Mouse (Mus musculus): Measurements from ENCODE around the gene Inmt. TPM values are rescaled to one million over a fixed set of nuclear protein-coding genes. Genes with fewer than 3 reads are reported as not detected.
"Not testable (repeated sequence)": the region's sequence is repeated elsewhere in the genome, so short reads cannot be mapped to it uniquely, and the experiment has no call there.

Inmt gene
- polyA plus RNA-seq, 1 experiment from 2014 or later, result 5.9 TPM

DNA sequence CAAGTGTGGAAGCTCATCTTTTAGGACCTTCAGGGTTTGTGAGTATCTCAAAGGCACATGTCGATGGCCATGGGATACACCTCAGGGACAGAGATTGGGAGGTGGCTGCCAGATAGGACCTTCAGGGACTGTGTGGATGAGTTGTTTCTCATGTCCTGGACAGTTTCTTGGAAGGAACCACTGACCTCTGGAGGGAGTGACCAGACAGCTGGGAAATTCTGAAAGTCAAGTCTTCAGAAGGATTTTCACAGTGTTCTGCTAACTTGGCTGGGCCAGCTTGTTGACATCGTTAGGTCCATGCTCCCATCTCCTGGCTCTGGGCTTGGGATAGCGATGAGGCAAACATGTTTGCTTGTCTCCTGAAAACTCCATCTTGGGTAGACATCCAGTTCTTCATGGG, 24.2 kb upstream of the Inmt start:
- Histone ChIP-seq H3K27me3 (replicated peaks; ENCODE audit: control insufficient read depth, insufficient read depth, low read length) (no peaks in the 10 kb centered on the region), H3K27ac (replicated peaks; ENCODE audit: low read depth, low read length) (no peak overlapping the region), H3K9me3 (ENCODE audit: control insufficient read depth, low read length) (no peaks in the 10 kb centered on the region), H3K4me1 (ENCODE audit: control insufficient read depth, insufficient read depth, low read length) (peaks cover 1% of the 10 kb centered on the region; the same call in 1 of the 2 replicates), H3K9ac (ENCODE audit: low read depth, low read length) (no peak overlapping the region), H3K36me3 (ENCODE audit: control insufficient read depth, insufficient read depth, low read length) (no peaks in the 10 kb centered on the region), H3K4me2 (ENCODE audit: low read depth, low read length) (no peak overlapping the region), H3K4me3 (ENCODE audit: low read depth, low read length) (no peak overlapping the region)
- DNase-seq (ENCODE audit: low spot score), result no peak
- 85% methylated on average over 3 of the region's 3 CpGs for WGBS
- ATAC-seq (ENCODE audit: low read depth), result no peak

DNA sequence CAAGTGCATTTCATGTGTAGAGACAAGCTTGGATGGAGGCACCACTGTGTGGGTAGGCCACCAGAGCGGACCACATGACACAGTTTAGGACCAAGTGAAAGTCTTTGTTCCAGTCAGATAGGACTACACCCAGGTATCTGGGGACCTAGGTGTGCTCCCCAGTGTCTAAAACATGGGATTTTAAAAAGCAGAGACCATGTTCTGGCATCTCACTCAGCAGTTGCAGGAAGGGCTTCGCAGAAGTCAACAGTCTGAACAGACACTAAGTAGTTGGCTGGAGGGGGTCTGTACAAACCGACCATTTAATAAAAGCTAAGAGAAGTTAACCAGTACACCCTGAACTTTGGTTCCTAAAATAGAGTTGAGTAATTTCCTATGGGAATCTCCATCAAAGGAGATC, 18.3 kb upstream of the Inmt start:
- Histone ChIP-seq H3K27me3 (replicated peaks; ENCODE audit: control insufficient read depth, insufficient read depth, low read length) (no peaks in the 10 kb centered on the region), H3K9ac (ENCODE audit: low read depth, low read length) (no peak overlapping the region), H3K4me1 (ENCODE audit: control insufficient read depth, insufficient read depth, low read length) (no peaks in the 10 kb centered on the region), H3K36me3 (ENCODE audit: control insufficient read depth, insufficient read depth, low read length) (no peaks in the 10 kb centered on the region), H3K4me2 (ENCODE audit: low read depth, low read length) (no peak overlapping the region), H3K4me3 (ENCODE audit: low read depth, low read length) (no peak overlapping the region), H3K27ac (replicated peaks; ENCODE audit: low read depth, low read length) (no peak overlapping the region), H3K9me3 (ENCODE audit: control insufficient read depth, low read length) (no peaks in the 10 kb centered on the region)
- DNase-seq (ENCODE audit: low spot score) (no peak), ATAC-seq (ENCODE audit: low read depth) (no peak)
- 84% methylated on average over 3 of the region's 3 CpGs for WGBS

DNA sequence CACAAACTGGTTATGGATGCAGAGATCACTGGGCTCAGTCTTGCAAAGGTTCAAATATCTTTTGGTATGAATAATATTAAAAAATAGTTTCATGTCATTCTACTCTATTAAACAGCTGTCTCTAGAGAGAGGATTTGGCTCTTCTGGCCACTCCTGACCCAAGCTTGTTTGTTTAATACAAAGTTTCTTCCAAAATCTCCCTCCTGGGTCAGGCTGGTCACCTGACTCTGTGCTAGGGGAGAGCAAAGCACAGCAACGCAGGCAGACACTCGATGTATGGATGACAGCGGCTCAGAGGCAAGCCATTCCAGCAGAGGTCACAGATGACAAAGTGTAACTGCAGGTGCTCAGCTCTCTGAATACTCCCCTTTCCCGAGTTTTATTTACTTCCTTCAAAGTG, 16.7 kb upstream of the Inmt start:
- H3K36me3 ChIP-seq (ENCODE audit: control insufficient read depth, insufficient read depth, low read length), result no peaks in the 10 kb centered on the region
- H3K27ac ChIP-seq (replicated peaks; ENCODE audit: low read depth, low read length), result no peak overlapping the region
- no peaks in the 10 kb centered on the region for H3K4me1 ChIP-seq (ENCODE audit: control insufficient read depth, insufficient read depth, low read length)
- no peaks in the 10 kb centered on the region for H3K9me3 ChIP-seq (ENCODE audit: control insufficient read depth, low read length)
- no peak overlapping the region for H3K4me3 ChIP-seq (ENCODE audit: low read depth, low read length)
- no peaks in the 10 kb centered on the region for H3K27me3 ChIP-seq (replicated peaks; ENCODE audit: control insufficient read depth, insufficient read depth, low read length)
- WGBS, result 54% methylated on average over 4 of the region's 4 CpGs
- no peak for DNase-seq (ENCODE audit: low spot score)
- H3K4me2 ChIP-seq (ENCODE audit: low read depth, low read length), result no peak overlapping the region
- no peak overlapping the region for H3K9ac ChIP-seq (ENCODE audit: low read depth, low read length)
- no peak for ATAC-seq (ENCODE audit: low read depth)

DNA sequence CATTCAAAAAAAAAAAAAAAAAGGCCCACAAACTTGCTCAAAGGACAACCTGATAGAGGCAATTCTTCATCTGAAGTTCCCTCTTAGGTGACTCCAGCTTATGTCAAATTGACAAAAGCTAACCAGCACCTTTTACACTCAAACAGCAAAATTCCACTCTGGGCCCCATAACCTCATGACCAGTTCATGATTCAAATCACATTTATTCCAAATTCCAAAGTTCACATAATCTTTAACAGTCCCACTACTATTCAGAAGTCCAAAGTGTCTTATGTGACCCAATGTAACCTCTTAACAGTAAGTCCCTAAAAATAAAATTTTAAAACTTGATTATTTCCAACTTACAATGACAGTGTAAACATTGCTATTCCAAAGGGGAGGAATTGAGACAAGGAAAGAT, 14.6 kb upstream of the Inmt start:
- H3K4me1 ChIP-seq (ENCODE audit: control insufficient read depth, insufficient read depth, low read length), result no peaks in the 10 kb centered on the region
- DNase-seq (ENCODE audit: low spot score), result no peak
- no peak overlapping the region for H3K4me3 ChIP-seq (ENCODE audit: low read depth, low read length)
- H3K9ac ChIP-seq (ENCODE audit: low read depth, low read length), result no peak overlapping the region
- no peaks in the 10 kb centered on the region for H3K9me3 ChIP-seq (ENCODE audit: control insufficient read depth, low read length)
- ATAC-seq (ENCODE audit: low read depth), result no peak
- no peaks in the 10 kb centered on the region for H3K27me3 ChIP-seq (replicated peaks; ENCODE audit: control insufficient read depth, insufficient read depth, low read length)
- no peaks in the 10 kb centered on the region for H3K36me3 ChIP-seq (ENCODE audit: control insufficient read depth, insufficient read depth, low read length)
- H3K27ac ChIP-seq (replicated peaks; ENCODE audit: low read depth, low read length), result no peak overlapping the region
- no peak overlapping the region for H3K4me2 ChIP-seq (ENCODE audit: low read depth, low read length)

DNA sequence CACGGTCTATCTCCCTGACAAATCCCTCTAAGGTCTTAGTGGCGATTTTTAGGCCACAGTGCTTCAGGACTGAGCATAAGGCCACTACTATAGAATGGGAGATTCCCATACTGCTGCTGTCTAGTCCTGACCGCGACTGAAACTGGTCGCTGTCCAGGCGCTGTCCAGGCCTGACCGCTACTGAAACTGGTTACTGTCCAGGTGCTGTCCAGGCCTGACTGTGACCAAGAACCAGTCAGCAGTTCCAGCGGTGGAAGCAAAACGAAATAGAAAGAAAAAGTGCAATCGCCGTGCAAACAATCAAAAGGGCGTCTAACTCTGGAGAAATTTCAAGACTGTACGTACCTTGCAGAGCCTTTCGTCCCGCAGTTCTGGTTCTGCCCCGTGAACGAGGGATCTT, 13.0 kb upstream of the Inmt start:
- ATAC-seq (ENCODE audit: low read depth); H3K4me3 ChIP-seq (ENCODE audit: low read depth, low read length); H3K9ac ChIP-seq (ENCODE audit: low read depth, low read length); H3K4me2 ChIP-seq (ENCODE audit: low read depth, low read length); DNase-seq (ENCODE audit: low spot score); H3K27me3 ChIP-seq (replicated peaks; ENCODE audit: control insufficient read depth, insufficient read depth, low read length); H3K27ac ChIP-seq (replicated peaks; ENCODE audit: low read depth, low read length); H3K36me3 ChIP-seq (ENCODE audit: control insufficient read depth, insufficient read depth, low read length); H3K9me3 ChIP-seq (ENCODE audit: control insufficient read depth, low read length); H3K4me1 ChIP-seq (ENCODE audit: control insufficient read depth, insufficient read depth, low read length): not testable (repeated sequence)
- 94% methylated on average over 17 of the region's 17 CpGs for WGBS

DNA sequence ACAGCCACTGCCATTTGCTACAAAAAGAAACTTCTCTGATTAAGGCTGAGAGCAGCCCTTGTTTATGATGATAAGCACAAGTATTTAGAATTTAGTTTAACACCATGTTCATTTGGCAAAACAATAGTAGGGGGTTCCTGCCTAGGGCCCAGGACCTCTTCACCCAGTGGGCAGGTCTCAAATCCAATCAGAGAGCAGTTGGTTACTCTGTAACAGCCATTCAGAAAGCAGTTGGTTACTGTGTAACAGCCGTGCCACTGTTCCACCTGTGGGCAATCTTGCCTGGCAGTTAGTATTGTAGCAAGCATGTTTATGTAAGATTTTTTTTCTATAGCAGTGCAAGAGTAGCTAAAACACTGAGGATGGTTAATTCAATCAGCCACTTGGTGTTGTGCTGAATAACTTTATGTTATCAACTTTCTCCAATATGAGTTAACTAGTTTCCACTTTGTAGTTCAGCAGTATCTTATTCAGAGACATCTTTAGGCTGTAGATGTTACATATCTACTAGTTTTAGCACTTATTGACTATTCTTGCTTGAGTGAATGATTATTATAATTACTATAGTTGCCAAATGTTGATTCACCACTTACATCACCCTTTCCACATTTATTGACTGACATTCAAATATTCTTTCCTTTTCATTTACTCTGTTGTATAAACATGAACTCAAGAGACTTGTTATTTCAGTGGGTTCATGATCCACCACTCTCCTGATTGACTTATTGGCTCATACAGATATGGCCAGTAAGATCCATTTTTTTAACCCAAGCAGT, 8.0 kb upstream of the Inmt start:
- Histone ChIP-seq H3K27me3 (replicated peaks; ENCODE audit: control insufficient read depth, insufficient read depth, low read length) (no peaks in the 10 kb centered on the region), H3K4me1 (ENCODE audit: control insufficient read depth, insufficient read depth, low read length) (no peaks in the 10 kb centered on the region), H3K9me3 (ENCODE audit: control insufficient read depth, low read length) (no peaks in the 10 kb centered on the region), H3K27ac (replicated peaks; ENCODE audit: low read depth, low read length) (no peak overlapping the region), H3K4me2 (ENCODE audit: low read depth, low read length) (no peak overlapping the region), H3K4me3 (ENCODE audit: low read depth, low read length) (no peak overlapping the region), H3K9ac (ENCODE audit: low read depth, low read length) (no peak overlapping the region), H3K36me3 (ENCODE audit: control insufficient read depth, insufficient read depth, low read length) (no peaks in the 10 kb centered on the region)
- no peak for ATAC-seq (ENCODE audit: low read depth)
- 75% methylated on average over 1 of the region's 1 CpGs for WGBS
- no peak for DNase-seq (ENCODE audit: low spot score)

DNA sequence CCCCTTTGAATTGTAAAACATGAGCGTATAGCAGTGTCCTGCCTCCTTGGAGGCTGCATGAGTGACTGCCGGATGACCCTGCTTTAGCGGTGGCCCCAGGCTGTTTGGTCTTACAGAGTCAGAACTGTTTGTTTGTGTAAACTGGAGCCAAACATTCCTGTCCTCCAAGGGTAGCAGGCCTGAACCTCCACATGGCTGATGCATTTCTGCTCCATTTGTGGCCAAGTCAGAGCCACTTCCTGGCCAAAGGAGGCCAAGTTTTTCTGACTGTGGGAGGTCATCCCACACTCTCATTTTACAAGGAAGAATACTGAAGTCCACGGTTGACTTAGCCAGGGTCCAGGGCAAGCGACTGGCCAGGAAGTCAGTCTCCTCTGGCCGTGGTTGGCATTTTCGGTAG, 4.7 kb upstream of the Inmt start:
- no peak for DNase-seq (ENCODE audit: low spot score)
- Histone ChIP-seq H3K36me3 (ENCODE audit: control insufficient read depth, insufficient read depth, low read length) (no peaks in the 10 kb centered on the region), H3K4me3 (ENCODE audit: low read depth, low read length) (no peak overlapping the region), H3K9ac (ENCODE audit: low read depth, low read length) (no peak overlapping the region), H3K27me3 (replicated peaks; ENCODE audit: control insufficient read depth, insufficient read depth, low read length) (no peaks in the 10 kb centered on the region), H3K27ac (replicated peaks; ENCODE audit: low read depth, low read length) (no peak overlapping the region), H3K4me1 (ENCODE audit: control insufficient read depth, insufficient read depth, low read length) (no peaks in the 10 kb centered on the region), H3K4me2 (ENCODE audit: low read depth, low read length) (no peak overlapping the region), H3K9me3 (ENCODE audit: control insufficient read depth, low read length) (no peaks in the 10 kb centered on the region)
- no peak for ATAC-seq (ENCODE audit: low read depth)
- WGBS, result 75% methylated on average over 6 of the region's 7 CpGs

DNA sequence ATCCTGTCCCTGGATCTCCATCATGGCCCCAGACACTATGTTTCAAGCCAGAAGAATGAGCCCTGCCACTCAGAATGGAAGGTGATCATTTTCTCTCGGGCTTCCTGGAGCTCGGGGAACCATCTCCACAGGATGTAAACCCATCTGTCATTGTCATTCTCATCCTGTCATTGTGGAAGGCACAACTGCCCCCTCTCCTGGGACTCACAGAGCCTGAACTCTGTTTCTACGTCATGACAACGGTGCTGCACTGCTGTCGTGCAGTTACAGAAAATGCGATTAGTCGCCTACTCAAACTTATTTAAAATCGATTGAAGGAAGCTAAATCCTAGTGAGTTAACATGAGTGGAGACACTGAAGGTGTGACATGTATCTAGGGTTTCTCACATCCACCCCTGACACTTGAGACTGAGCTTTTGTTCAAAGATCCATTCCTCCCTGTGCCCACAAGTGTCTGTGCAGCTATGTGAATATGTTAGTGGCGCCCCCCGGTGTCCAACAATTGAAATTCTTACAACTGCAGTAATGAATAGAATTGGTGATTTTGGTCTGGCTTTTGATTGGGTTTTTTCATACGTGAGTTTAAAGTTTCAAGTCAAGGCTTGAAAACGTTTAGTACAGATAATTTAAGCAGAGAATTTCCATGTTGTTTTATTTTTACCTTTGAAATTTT, 2.4 kb upstream of the Inmt start:
- ATAC-seq (ENCODE audit: low read depth), result no peak
- no peaks in the 10 kb centered on the region for H3K36me3 ChIP-seq (ENCODE audit: control insufficient read depth, insufficient read depth, low read length)
- DNase-seq (ENCODE audit: low spot score), result peak; percentile 17
- H3K4me3 ChIP-seq (ENCODE audit: low read depth, low read length), result no peak overlapping the region
- no peak overlapping the region for H3K27ac ChIP-seq (replicated peaks; ENCODE audit: low read depth, low read length)
- no peak overlapping the region for H3K4me2 ChIP-seq (ENCODE audit: low read depth, low read length)
- H3K4me1 ChIP-seq (ENCODE audit: control insufficient read depth, insufficient read depth, low read length), result no peaks in the 10 kb centered on the region
- no peak overlapping the region for H3K9ac ChIP-seq (ENCODE audit: low read depth, low read length)
- H3K9me3 ChIP-seq (ENCODE audit: control insufficient read depth, low read length), result no peaks in the 10 kb centered on the region
- H3K27me3 ChIP-seq (replicated peaks; ENCODE audit: control insufficient read depth, insufficient read depth, low read length), result no peaks in the 10 kb centered on the region
- WGBS, result 48% methylated on average over 12 of the region's 12 CpGs

DNA sequence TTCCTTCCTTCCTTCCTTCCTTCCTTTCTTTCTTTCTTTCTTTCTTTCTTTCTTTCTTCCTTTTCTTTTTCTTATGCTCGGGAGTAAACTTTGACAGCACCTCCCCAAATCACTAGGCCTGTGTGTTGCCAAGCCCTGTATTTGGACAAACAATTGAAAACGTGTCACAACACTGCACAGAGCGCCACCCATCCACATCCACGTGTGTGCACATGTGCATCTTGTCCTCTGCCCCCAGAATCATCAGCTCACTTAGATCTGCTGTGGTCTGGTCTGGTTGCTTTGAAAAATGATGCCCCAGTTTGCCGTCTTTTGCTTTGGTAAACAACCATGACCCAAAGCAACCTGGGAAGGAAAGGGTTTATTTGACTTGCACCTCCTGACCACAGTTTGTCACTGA, 1.0 kb upstream of the Inmt start:
- Histone ChIP-seq H3K27ac (replicated peaks; ENCODE audit: low read depth, low read length) (no peak overlapping the region), H3K9ac (ENCODE audit: low read depth, low read length) (no peak overlapping the region), H3K9me3 (ENCODE audit: control insufficient read depth, low read length) (no peaks in the 10 kb centered on the region), H3K4me2 (ENCODE audit: low read depth, low read length) (no peak overlapping the region), H3K36me3 (ENCODE audit: control insufficient read depth, insufficient read depth, low read length) (no peaks in the 10 kb centered on the region), H3K4me1 (ENCODE audit: control insufficient read depth, insufficient read depth, low read length) (no peaks in the 10 kb centered on the region), H3K27me3 (replicated peaks; ENCODE audit: control insufficient read depth, insufficient read depth, low read length) (no peaks in the 10 kb centered on the region), H3K4me3 (ENCODE audit: low read depth, low read length) (no peak overlapping the region)
- ATAC-seq (ENCODE audit: low read depth), result no peak
- no peak for DNase-seq (ENCODE audit: low spot score)
- WGBS, result 45% methylated on average over 5 of the region's 5 CpGs

Data from embryonic facial prominence, embryonic 14.5 days (tissue).